Comparison of ENCODE assay signal across 17 mouse cellular contexts in genomic region chr11:119589242-119589641, GRCm38 (mm10). TPM values are rescaled to one million over a fixed set of nuclear protein-coding genes. Genes with fewer than 3 reads are reported as not detected.
DNase-seq lines count a peak whose midpoint lies in the region; ATAC-seq lines count a peak whose summit lies in the region.
"Had no signal": no experiment of that assay in that cellular context is flagged by ENCODE, and none has a peak within 500 bp of the region (broad histone marks: within the 10 kb centered on the region; RNA-seq: fewer than 3 reads in every experiment).

No protein-coding gene starts in this region.

- peak; percentile 27 to 34; a peak in 2 of 4 replicates for ATAC-seq in hematopoietic stem cell, adult 5-6 weeks (replicated peaks in 1 of 2; ENCODE audit: insufficient read depth in 1 of 2, low FRiP score in 2 of 2, low TSS enrichment in 1 of 2, low read depth in 1 of 2, poor library complexity in 2 of 2, severe bottlenecking in 2 of 2)
- peak; percentile 89 for ATAC-seq in neutrophil, adult 5-6 weeks (ENCODE audit: extremely low read depth, insufficient number of reproducible peaks, low FRiP score, poor library complexity, severe bottlenecking)

- DNase-seq in spleen, adult 12 weeks (ENCODE audit: low spot score) = peak; percentile 25
- no peak for DNase-seq in spleen, postnatal 4 days (ENCODE audit: low spot score in 2 of 2)
- no peak for DNase-seq in layer of hippocampus, adult 11-12 months (ENCODE audit: low spot score)
- DNase-seq in gastrocnemius, postnatal 4 days (ENCODE audit: low spot score in 2 of 2) = no peak
- no peak for DNase-seq in layer of hippocampus, adult 8-10 months (ENCODE audit: low spot score in 2 of 2)
- DNase-seq in urinary bladder, postnatal 4 days (ENCODE audit: low spot score in 2 of 2) = no peak
- DNase-seq: adrenal gland, postnatal 25 days; cerebellum, adult 11-12 months; cerebellum, postnatal 25 days; heart, adult 18-20 months; kidney, adult 18-20 months; kidney, postnatal 10 days; layer of hippocampus, adult 9-11 months; lung, adult 18-20 months; thymus, postnatal 36 days had no signal

RNA-seq across cellular contexts. Expression of gene Rptor, which starts 13.5 kb away (rescaled TPM):
- total RNA-seq in hematopoietic stem cell, adult 5-6 weeks (2017) = 18.5 and 21.8 TPM in 2 replicates
- total RNA-seq in neutrophil, adult 5-6 weeks (2017) = 21.4 and 22.7 TPM in 2 replicates
- total RNA-seq in gastrocnemius, postnatal 4 days (2021) = 10 to 100 TPM; 42.8 to 47.5 TPM
- 10 to 100 TPM; 59.2 to 68.7 (median 63.5) TPM for total RNA-seq in layer of hippocampus, adult 8-10 months (2022)

RNA-seq across cellular contexts. Expression of gene Nptx1, which starts 41.7 kb away (rescaled TPM):
- 0.10 TPM in 1 of 2 replicates, not detected in the other for total RNA-seq in hematopoietic stem cell, adult 5-6 weeks (2017)
- total RNA-seq in neutrophil, adult 5-6 weeks (2017) = not detected in 2 replicates
- under 1 TPM; 0.67 to 0.88 TPM for total RNA-seq in gastrocnemius, postnatal 4 days (2021)
- total RNA-seq in layer of hippocampus, adult 8-10 months (2022) = 100 to 1,000 TPM; 330 to 455 (median 386) TPM

Comparison
In these comparisons a context has a peak if more than half of its experiments do, and no peak if none do; other contexts are left out.
1. RNA of gene Nptx1, which starts 41.7 kb away (total RNA-seq): 330 to 455 TPM in layer of hippocampus, adult 8-10 months; 0.67 to 0.88 TPM in gastrocnemius, postnatal 4 days, 0.10 TPM in hematopoietic stem cell, adult 5-6 weeks and not detected in neutrophil, adult 5-6 weeks; every median in the first group is over 100 times any median in the second.